Mouse (Mus musculus) MEL (cell line): ENCODE results near the gene Edem1.

Experiments used
- CTCF ChIP-seq, 3 experiments: IDR thresholded peaks in 2 of 3; conservative IDR thresholded peaks in 1 of 3; 2 replicates each; pipeline ENCODE4 v1.5.1; 2011 to 2012; ENCODE audit warnings: low read length in 3 of 3, low read depth in 2 of 3, mild to moderate bottlenecking in 2 of 3, improper control_type of control experiment in 1 of 3, inconsistent platforms in 1 of 3, mixed read lengths in 1 of 3, moderate library complexity in 1 of 3; ENCODE audit not compliant: control insufficient read depth in 1 of 3, insufficient read depth in 1 of 3, poor library complexity in 1 of 3, severe bottlenecking in 1 of 3
- GABPA ChIP-seq: IDR thresholded peaks from 2 replicates; pipeline ENCODE4 v1.6.1; 2012; ENCODE audit warnings: low read depth, mild to moderate bottlenecking, inconsistent platforms, low read length, improper control_type of control experiment, moderate library complexity
- GATA1 ChIP-seq: IDR thresholded peaks from 2 replicates; pipeline ENCODE4 v1.6.1; 2011; ENCODE audit warnings: low read depth, low read length, improper control_type of control experiment
- MAFK ChIP-seq: IDR thresholded peaks from 2 replicates; pipeline ENCODE4 v1.6.1; 2011; ENCODE audit warnings: low read depth, mild to moderate bottlenecking, low read length, improper control_type of control experiment, borderline replicate concordance
- MAZ ChIP-seq: IDR thresholded peaks from 2 replicates; pipeline ENCODE4 v1.6.1; 2012; ENCODE audit warnings: low read depth, mild to moderate bottlenecking, inconsistent platforms, low read length, improper control_type of control experiment
- MXI1 ChIP-seq: IDR thresholded peaks from 2 replicates; pipeline ENCODE4 v1.6.1; 2011; ENCODE audit warnings: mild to moderate bottlenecking, low read depth, low read length, improper control_type of control experiment
- POLR2AphosphoS2 ChIP-seq: IDR thresholded peaks from 2 replicates; pipeline ENCODE4 v1.6.1; 2011; ENCODE audit warnings: low read length, improper control_type of control experiment
- SMC3 ChIP-seq: IDR thresholded peaks from 2 replicates; pipeline ENCODE4 v1.6.1; 2011; ENCODE audit warnings: low read depth, low read length, improper control_type of control experiment
- UBTF ChIP-seq: IDR thresholded peaks from 2 replicates; pipeline ENCODE4 v1.6.1; 2012; ENCODE audit warnings: low read depth, mild to moderate bottlenecking, inconsistent platforms, low read length, improper control_type of control experiment, moderate library complexity, borderline replicate concordance; ENCODE audit not compliant: insufficient read depth
- USF1 ChIP-seq: IDR thresholded peaks from 2 replicates; pipeline ENCODE4 v1.6.1; 2014; ENCODE audit warnings: low read depth, mild to moderate bottlenecking, inconsistent platforms, low read length, improper control_type of control experiment, moderate library complexity
- ZC3H11A ChIP-seq: IDR thresholded peaks from 2 replicates; pipeline ENCODE4 v1.6.1; 2012; ENCODE audit warnings: low read depth, mild to moderate bottlenecking, inconsistent platforms, low read length, improper control_type of control experiment

DNA sequence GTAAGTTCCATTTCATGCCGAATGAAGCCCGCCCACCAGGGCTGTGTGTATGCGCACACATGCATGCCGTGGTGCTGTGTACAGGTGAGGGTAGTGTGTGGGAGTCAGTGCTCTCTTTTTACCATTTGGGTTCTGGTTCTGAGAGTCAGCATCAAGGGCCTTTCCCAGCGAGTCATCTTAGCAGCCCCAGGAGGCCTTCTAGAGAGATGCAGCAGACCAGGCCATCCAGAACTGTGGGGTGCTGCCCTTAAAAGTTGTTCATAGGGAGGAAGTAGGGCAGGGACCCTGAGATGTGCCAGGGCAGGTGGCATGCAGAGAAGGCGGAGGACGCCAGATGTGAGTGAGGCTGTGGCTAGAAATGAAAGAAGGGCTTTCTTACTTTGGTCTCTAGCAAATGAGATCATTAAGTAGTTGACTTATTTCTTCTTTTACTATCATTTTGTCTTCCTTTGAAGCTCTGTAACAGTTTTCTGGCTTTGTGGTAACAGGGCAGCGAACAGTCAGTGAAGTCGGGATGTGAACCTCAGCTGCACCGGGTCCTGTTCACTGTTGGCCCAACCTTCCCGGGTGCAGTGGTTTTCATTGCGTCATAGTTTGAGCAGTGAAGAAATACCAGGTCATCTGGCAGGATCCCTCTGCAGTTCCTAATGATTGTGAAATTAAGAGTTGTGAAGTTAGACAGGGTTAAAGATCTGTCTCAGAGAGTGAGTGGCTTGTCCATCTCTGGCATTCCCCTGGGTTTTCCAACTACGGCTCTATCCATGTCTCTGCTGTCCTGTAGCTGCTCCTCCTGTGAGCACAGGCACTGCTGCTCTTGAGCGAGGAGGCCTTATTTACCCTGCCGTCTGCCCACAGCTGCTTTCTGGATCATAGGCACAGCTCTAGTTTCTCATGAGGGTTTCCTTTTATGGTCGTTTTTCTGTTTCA, 7.6 kb downstream of the Edem1 start:
- TF ChIP-seq UBTF (no peak), POLR2AphosphoS2 (no peak), SMC3 (no peak), MXI1 (no peak), GATA1 (no peak), CTCF (IDR thresholded peaks at IDR 0.05 in 2 of 3, conservative IDR thresholded peaks at IDR 0.05 in 1 of 3; ENCODE audit: control insufficient read depth in 1 of 3, insufficient read depth in 1 of 3, low read depth in 2 of 3, low read length in 3 of 3, poor library complexity in 1 of 3, severe bottlenecking in 1 of 3) (no peak), USF1 (no peak), ZC3H11A (no peak), MAZ (no peak), GABPA (no peak), MAFK (no peak)
